Mouse (Mus musculus) layer of hippocampus, postnatal 25 days (tissue): ENCODE data around the gene Ddt. TPM values are rescaled to one million over a fixed set of nuclear protein-coding genes. Genes with fewer than 3 reads are reported as not detected.
A peak's percentile ranks its signal among the peaks of the same experiment; 100 is the strongest.

Experiments
- DNase-seq, 2 experiments: peaks; one replicate each; pipeline ENCODE4 v3.0.0; 2022; ENCODE audit warnings: mixed read lengths in 2 of 2, low spot score in 1 of 2; ENCODE audit errors: extremely low spot score in 1 of 2
- total RNA-seq, 2 experiments: library from RNA; stranded (reverse); gene quantifications; 2 replicates each; pipeline ENCODE4 v1.2.3; 2021

Gene Ddt
- total RNA-seq: 10 to 100 TPM; 40.4 to 44.5 TPM

DNA sequence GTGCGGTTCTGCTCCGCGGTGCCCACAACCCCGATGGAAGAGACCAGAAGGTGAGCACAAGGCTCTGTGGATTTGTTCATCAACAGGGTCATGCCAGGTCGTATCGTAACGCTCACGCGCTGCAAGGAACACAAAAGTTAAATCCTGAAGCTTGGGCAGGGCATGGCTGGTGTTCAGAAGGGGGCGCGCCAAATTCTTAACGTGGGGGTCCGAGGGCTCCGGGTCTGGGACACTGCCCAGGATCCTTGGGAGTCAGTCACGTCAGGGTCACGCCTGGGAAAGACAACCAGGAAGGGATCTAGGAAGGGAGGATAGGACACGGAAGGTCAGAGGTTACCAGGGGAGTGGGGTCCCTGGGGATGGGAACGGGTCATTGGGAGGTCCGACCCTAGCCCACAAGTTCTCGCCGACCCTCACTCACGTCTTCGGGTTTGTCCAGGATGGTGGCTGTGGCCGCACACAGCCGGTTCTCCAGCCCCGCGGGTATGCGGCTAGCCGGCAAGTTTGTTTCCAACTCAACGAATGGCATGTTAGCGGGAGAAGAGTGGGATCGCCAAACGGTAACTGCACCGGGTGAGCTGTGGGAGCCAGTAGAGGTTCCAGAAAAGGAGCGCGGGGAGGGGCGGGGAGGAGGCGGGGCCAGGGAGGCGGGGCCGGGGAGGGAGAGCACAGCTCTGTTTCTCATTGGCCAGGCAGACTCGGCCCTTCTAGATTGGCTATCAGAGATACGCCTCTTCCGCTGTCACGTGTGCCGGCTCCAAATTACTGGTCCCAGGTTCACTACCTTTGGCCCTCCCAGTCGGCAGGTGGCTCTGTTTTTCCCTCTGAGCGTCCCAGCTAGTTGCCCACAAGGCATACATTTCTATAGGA, at the start of gene Ddt:
TSS of gene Ddt (minus strand) at position 620 of the 870 bp plus-strand sequence.
- DNase-seq: peak; percentile 55 to 71

- DNase-seq: no peak
These were observed 49.2 kb upstream of the Ddt start, which contains the start of gene Gstt4 for GRCm38 (mm10) chr10:75822443-75822842. Gene Gstt4, minus strand, starts transcription at chr10:75822543.

DNA sequence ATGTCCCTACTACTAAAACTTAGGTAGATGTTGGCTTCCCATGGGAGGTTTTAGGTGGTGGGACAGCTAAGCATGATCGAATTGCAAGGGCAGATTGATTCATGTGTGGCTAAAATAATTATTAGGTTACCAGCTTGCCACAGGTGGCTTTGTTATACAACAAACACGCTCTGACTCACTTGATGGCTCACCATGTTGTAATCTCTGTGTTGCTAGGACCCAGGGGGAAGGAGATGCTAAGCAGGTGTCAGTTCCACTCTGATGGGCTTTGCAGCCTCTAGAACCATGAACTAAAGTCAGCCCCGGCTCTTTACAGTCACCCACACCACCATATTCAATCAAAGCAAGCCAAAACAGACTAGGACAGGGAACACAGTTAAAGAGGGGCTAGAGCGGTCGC, 46.7 kb upstream of the Ddt start:
- DNase-seq: no peak

GRCm38 (mm10) chr10:75818641-75819040, 45.4 kb upstream of the Ddt start:
- DNase-seq: no peak

GRCm38 (mm10) chr10:75804217-75804616, 31.0 kb upstream of the Ddt start:
- no peak for DNase-seq

- peak in 1 of 2 experiments; percentile 30 for DNase-seq
These were observed 25.0 kb upstream of the Ddt start, which contains the start of gene Gstt1 for GRCm38 (mm10) chr10:75798176-75798696. Gene Gstt1, minus strand, starts transcription at chr10:75798584.

DNA sequence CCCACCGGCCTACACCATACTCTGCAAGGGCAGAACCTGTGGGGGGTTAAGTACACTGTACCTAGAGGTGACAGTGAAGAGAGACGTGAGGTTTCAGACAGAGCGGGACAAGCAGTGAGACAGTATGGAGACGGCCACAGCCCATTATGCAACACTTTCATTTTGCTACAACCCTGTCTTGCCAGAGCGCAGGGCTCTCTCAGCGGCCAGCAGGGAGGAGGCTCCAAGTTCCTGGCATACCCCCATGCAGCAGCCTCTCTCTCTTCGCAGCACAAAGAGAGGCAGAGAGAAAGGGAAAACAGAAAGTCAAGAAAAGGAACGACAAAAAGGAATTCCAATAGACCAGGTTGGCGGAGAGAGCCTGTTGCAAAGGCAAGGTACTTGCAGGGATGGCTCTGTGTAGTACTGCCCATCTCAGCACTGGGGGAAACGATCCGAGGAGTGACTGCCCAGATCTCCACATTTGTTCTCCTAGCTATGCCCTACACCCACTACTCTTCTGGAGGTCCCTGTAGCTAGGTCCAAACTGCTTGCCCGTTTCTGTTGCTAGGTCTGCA, 24.5 kb upstream of the Ddt start:
- DNase-seq: peak; percentile 18 to 20

DNA sequence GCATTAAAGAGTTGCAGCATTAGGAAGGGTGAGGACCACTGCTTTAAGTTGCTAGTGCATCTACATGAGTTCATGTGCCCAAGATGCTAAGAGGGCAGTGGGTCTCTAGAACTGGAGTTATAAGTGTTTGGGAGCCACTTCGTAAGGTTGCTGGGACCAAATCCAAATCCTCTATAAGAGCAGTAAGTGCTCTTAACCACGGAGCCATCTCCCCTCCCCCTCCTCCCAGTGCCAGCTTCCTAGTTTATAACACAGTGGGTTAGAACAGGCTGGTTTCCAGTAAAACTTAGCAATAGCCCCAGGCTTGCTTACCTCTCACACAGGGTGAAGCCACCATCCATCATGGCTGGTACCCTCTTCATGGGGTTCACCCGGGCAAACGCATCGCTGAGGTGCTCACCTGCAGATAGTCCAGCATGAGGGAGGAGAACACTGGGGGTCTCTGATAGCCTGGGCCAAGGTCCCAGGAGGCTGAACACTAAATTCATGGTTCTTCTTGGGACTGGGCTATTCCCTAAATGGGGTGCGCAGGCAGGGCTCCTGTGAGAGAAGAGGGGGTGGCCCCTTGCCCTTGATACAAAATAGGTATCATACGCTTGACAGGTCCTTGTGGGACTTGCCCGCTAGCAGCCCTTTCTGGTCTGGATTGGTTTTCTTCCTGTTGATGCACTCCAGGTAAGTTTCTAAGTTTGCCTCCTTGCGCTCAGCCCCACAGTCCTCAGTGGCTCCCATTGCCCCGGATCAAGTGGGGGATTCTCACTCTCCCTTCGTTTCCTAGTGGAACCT, 23.7 kb upstream of the Ddt start:
- DNase-seq: no peak

DNA sequence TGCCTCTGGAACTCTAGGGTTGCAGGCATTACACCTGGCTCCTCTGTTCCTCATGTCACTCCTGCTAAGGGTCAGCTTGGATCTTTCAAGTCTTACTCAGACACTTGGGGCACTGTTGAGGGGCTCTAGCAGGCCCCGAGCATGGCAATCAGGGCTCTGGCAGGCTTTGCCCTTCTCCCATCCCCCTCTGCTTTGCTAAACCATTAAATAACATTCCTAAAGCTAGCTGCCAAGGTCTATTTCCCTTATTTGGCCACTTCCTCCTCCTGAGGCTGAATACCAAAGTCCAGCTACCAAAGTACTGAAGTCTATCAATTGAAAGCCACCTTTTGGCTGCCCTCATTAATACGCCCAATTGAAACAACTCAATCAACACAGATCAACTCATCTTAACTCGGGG, 21.7 kb upstream of the Ddt start:
- DNase-seq: no peak

DNA sequence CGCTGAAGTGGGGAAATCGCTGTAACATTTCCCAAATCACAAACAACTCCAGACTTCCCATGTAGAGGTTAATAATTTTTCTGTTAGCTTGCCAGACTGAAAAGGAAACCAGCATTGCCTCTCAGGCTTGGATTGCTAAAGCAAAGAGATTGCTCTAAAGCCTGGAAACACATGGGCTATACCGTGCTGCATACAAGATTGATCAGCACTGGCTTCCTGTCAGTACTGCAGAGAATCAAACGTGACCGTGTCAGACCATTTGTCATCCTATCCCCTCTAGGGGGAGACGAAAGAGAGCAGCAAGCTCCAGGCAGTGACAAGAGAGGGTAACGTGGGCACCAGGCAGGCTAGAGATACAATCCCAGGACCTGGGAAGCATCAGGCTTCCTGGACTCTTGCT, 17.6 kb upstream of the Ddt start:
- DNase-seq: no peak

- no peak for DNase-seq
These were observed 16.6 kb upstream of the Ddt start for GRCm38 (mm10) chr10:75789841-75790240.

DNA sequence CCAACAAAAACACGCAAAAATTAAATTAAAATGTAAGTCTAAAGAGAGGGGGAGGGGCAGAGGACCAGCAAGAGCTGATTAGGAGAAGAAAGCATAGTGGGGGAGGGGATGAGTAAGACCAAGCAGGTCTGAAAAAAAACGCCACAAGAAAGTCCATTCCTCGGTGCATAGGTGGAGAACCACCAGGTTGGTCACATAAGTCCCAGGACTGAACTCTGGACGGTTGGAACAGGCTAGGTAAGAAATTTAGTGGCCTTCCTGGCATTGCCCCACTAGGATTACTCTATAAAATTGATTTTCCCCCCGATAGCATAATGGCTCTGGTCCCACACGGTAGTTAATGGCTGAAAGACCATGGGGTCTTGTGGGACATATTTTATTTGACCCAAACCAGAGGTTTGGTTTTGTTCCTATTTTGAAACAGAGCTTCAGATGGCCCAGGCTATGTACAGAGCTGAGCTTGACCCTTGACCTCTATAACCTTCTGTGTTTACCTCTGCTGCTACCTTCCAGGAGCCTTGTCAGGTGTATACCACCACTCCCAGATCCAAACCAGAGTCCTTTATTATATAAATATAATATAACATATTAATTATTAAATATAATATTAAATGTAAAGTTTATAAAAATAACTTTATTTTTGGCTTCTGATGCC, 16.0 kb upstream of the Ddt start:
- DNase-seq: no peak

DNA sequence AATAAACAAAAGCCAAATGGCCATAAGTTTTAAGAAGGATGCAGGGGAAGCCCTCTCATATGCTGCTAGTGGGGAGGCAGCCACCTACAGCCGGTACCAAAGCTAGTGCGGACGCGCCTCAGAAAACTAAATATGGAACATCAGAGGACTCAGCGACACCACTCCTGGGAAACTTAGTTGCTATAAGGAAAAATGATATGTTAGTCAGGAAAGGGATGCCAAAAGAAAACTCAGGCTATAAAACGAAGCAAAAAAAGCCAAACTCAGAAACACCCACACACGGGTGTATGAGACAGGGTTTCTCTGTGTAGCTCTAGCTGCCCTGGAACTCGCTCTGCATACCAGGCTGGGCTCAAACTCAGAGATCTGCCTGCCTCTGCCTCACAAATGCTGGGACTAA, 15.1 kb upstream of the Ddt start:
- no peak for DNase-seq

DNA sequence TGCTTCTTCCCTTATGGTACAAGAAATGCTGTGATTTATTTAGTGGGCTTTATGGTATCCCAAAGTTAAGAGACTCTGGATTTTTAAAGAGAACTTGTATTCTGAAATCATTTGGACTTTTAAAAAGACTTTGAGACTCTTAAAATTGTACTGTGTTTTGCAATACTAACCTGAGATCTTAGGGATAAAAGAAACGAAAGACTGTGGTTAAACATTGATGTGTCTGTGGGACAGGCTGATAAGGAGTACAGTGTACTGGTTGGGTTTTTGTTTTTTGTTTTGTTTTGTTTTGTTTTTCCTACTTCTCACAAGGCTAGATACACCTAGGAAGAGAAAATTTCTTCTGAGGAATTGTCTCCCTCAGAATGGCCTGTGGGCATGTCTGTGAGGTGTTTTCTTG, 12.2 kb upstream of the Ddt start:
- DNase-seq: no peak

- DNase-seq: peak in 1 of 2 experiments; percentile 16
These were observed 7.8 kb upstream of the Ddt start, which contains the start of the genes Gm20441 and Gstt3 for GRCm38 (mm10) chr10:75780769-75781578. Gene Gm20441, minus strand, starts transcription at chr10:75780954. Gene Gstt3, minus strand, starts transcription at chr10:75781414.

DNA sequence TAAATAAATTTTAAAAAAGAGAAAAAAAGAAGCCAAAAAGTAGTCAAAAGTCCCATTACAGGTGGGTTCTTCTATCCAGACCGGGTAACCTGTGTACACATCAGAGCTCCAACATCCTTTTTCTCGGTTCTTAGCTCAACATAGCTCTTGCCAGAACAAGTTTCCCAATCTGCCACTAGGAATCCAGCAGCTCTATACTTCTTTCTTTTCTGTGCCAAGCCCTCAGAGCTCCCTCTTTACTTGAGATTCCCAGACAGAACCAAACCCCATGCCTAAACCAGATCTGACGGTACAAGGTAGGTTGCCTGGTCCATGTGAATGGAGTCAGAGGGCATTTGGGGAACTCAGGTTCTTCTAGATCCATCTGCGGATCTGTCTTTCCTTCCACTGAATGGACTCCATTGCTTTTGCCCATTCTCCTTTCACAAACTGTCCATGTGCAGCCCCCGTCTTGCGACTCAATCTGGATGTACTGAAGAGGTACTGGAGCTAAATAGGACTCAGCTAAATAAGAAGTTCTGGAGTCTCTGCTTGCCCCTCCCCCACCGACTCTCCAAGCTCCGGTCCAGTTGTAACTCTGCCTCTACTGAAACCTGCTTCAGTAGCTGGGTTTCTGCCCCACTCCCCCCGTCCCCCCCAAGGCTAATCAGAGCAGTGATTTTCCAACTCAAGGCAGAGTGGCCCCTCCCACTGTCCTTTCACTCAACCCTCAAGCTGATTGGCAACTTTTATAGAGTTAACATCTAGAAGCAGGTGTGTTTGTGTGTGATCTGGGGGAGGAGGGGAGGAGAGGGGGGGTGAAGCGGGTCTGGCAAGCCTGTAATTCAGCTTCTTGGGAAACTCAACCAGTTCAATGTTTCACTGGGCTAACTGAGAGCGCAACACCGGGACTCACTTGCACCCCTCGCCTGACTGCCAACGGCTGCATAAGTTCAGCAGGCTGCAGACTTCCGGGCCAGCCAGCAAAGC, 6.3 kb upstream of the Ddt start:
- no peak for DNase-seq

DNA sequence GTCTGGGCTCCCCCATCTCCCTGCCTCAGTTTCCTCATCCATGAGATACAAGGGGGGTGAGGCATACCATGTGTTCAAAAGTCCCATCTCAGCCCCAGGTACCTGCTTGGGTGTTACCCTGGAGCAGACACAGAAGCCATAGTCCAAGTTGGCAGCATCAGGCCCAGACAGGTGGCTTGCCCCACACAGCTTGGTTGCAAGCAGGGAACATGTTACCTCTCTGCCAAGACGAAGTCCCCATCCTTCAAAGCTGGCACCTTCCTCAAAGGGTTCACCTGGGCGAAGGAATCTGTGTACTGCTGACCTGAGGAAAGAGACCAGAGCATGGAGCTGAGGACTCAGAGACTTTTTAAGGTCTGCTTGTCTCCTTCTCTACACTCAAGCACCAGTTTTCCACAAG, 4.7 kb upstream of the Ddt start:
- no peak for DNase-seq

GRCm38 (mm10) chr10:75776562-75776961, 3.3 kb upstream of the Ddt start:
- DNase-seq: no peak
